8 mouse cellular contexts compared by ENCODE assay signal in genomic region chr9:35267146-35267975, GRCm38 (mm10). TPM values are rescaled to one million over a fixed set of nuclear protein-coding genes. Genes with fewer than 3 reads are reported as not detected.
DNase-seq lines count a peak whose midpoint lies in the region; ATAC-seq and TF ChIP-seq lines count a peak whose summit lies in the region.

Fam118b (minus strand) TSS chr9:35267805.
Rpusd4 (plus strand) TSS chr9:35267865.

- peak within 1 kb of the TSS; percentile 94 for H3K4me3 ChIP-seq in hindbrain, embryonic 15.5 days

- POLR2A ChIA-PET in Patski (lab: Charles Lee), result interaction anchor here (1.1 kb wide), 1 partner anchor 10 kb away, joined by 3 read pairs; no protein-coding TSS in a partner anchor

- no peaks in the 10 kb centered on the region for H3K27me3 ChIP-seq in Patski
- H3K27me3 ChIP-seq in hindbrain, embryonic 15.5 days, result no peaks in the 10 kb centered on the region

- WGBS in hindbrain, embryonic 15.5 days, result under 1% methylated on average over 62 of the region's 62 CpGs

- no peaks in the 10 kb centered on the region for H3K9me3 ChIP-seq in hindbrain, embryonic 15.5 days

- H3K4me1 ChIP-seq in hindbrain, embryonic 15.5 days (replicated peaks), result peaks cover 22% of the 10 kb centered on the region

- in situ Hi-C loops in Patski (cut with MboI; ENCODE audit: low pct_unique_long_range_greater_than_20kb), result loop anchor here (25.0 kb wide), 1 partner anchor 1495 kb away; the partner anchor contains the start of gene Stt3a

- peak within 1 kb of the TSS; percentile 92 for H3K27ac ChIP-seq in hindbrain, embryonic 15.5 days (replicated peaks)

- TF ChIP-seq CTCF in Patski (IDR thresholded peaks at IDR 0.05), result no peak

- H3K4me2 ChIP-seq in hindbrain, embryonic 15.5 days, result peak within 1 kb of the TSS; percentile 66

- CTCF ChIA-PET in Patski (lab: Charles Lee), result interaction anchor here (0.8 kb wide), 1 partner anchor 13 kb away, joined by 3 read pairs; no protein-coding TSS in a partner anchor

- DNase-seq in Patski (ENCODE audit: low read depth, low spot score), result no peak
- DNase-seq in cerebellum, postnatal 14 days, result peak; percentile 95 to 96
- peak; percentile 83 to 87 for DNase-seq in frontal cortex, postnatal 25 days (ENCODE audit: low spot score in 2 of 2)
- DNase-seq in left cerebral cortex, adult 11 months (ENCODE audit: low spot score), result peak; percentile 86
- peak; percentile 93 to 95 for DNase-seq in lung, postnatal 4 days
- peak; percentile 85 for DNase-seq in retina, postnatal 7 days (ENCODE audit: low read depth, low spot score)
- DNase-seq in urinary bladder, adult 2 months (ENCODE audit: low spot score), result peak; percentile 85

- peak within 1 kb of the TSS; percentile 94 for H3K9ac ChIP-seq in hindbrain, embryonic 15.5 days

- peak; percentile 82 for ATAC-seq in Patski
- peak; percentile 96 for ATAC-seq in hindbrain, embryonic 15.5 days (ENCODE audit: low FRiP score, low read depth)

- H3K36me3 ChIP-seq in hindbrain, embryonic 15.5 days, result peaks cover under 1% of the 10 kb centered on the region

RNA-seq across cellular contexts. Expression of gene Fam118b, which starts in this region (rescaled TPM):
- polyA plus RNA-seq in Patski (2021), result 30.5 TPM
- polyA plus RNA-seq in hindbrain, embryonic 15.5 days (2015; fragmentation: Nextera tagmentation; extraction: Ambion mirVana), result 53.1 and 58.1 TPM in 2 replicates
- 12.5 and 16.1 TPM in 2 replicates for polyA plus RNA-seq in urinary bladder, adult 2 months (2012; rRNA removed)

RNA-seq across cellular contexts. Expression of gene Rpusd4, which starts in this region (rescaled TPM):
- 25.6 TPM for polyA plus RNA-seq in Patski (2021)
- polyA plus RNA-seq in hindbrain, embryonic 15.5 days (2015; fragmentation: Nextera tagmentation; extraction: Ambion mirVana), result 18.0 and 19.6 TPM in 2 replicates
- polyA plus RNA-seq in urinary bladder, adult 2 months (2012; rRNA removed), result 13.7 and 14.8 TPM in 2 replicates
